Mouse (Mus musculus) bone marrow, adult 2 months (tissue): Measurements from ENCODE around the gene Ppm1l. TPM values are rescaled to one million over a fixed set of nuclear protein-coding genes. Genes with fewer than 3 reads are reported as not detected.

ENCODE experiments used
- H3K27ac ChIP-seq: fragments of 200-500 bp; 2 replicates; pipeline ENCODE4 v1.5.1; 2012; ENCODE audit warnings: low read depth, mild to moderate bottlenecking, control low read depth, inconsistent platforms, low read length; ENCODE audit not compliant: control insufficient read depth, poor library complexity, insufficient read depth
- H3K4me1 ChIP-seq: fragments of 200-500 bp; 2 replicates; pipeline ENCODE4 v1.6.1; 2011; ENCODE audit warnings: low read length; ENCODE audit not compliant: control insufficient read depth, insufficient read depth
- H3K4me3 ChIP-seq: fragments of 200-500 bp; replicated peaks from 2 replicates; pipeline ENCODE3; 2011; ENCODE audit warnings: mild to moderate bottlenecking, low read depth, low read length, control low read depth; ENCODE audit not compliant: control insufficient read depth
- CTCF ChIP-seq: fragments of 200-500 bp; IDR thresholded peaks from 2 replicates; pipeline ENCODE4 v1.5.1; 2011; ENCODE audit warnings: low read length, control low read depth; ENCODE audit not compliant: control insufficient read depth, insufficient read depth
- POLR2A ChIP-seq: fragments of 200-500 bp; IDR thresholded peaks from 2 replicates; pipeline ENCODE4 v1.6.1; 2011; ENCODE audit warnings: low read depth, mild to moderate bottlenecking, control low read depth, low read length, borderline replicate concordance; ENCODE audit not compliant: control insufficient read depth
- WGBS: fragments of 180-500 bp; shearing (Covaris S2); methylation state at CpG from one replicate; pipeline ENCODE4 v1.1.7; 2018; 5-methylcytosine and 5-hydroxymethylcytosine counted together
- polyA plus RNA-seq: library from polyadenylated mRNA; stranded (reverse); fragments of >200 nt; gene quantifications from 2 replicates; pipeline ENCODE4 v1.2.4, GENCODE M21; 2011; ENCODE audit warnings: low replicate concordance; ENCODE audit not compliant: missing spikeins, insufficient read depth, insufficient read length

Ppm1l gene
- polyA plus RNA-seq, 1 experiment = 3.4 TPM

GRCm38 (mm10) chr3:69527384-69527783, 210.7 kb downstream of the Ppm1l start:
- Histone ChIP-seq H3K4me1 (no peaks in the 10 kb centered on the region), H3K4me3 (no peak overlapping the region), H3K27ac (no peak overlapping the region)
- TF ChIP-seq CTCF (no peak), POLR2A (no peak)
- 61% methylated on average over 1 of the region's 1 CpGs for WGBS

- no peak overlapping the region for H3K27ac ChIP-seq
- no peak overlapping the region for H3K4me3 ChIP-seq
- no peaks in the 10 kb centered on the region for H3K4me1 ChIP-seq
- WGBS = 81% methylated on average over 7 of the region's 7 CpGs
- TF ChIP-seq POLR2A (no peak), CTCF (no peak)
Observed at GRCm38 (mm10) chr3:69529576-69529975, 212.9 kb downstream of the Ppm1l start.

- no peak overlapping the region for H3K27ac ChIP-seq
- TF ChIP-seq CTCF (no peak), POLR2A (no peak)
Observed at GRCm38 (mm10) chr3:69531511-69531910, 214.8 kb downstream of the Ppm1l start.

DNA sequence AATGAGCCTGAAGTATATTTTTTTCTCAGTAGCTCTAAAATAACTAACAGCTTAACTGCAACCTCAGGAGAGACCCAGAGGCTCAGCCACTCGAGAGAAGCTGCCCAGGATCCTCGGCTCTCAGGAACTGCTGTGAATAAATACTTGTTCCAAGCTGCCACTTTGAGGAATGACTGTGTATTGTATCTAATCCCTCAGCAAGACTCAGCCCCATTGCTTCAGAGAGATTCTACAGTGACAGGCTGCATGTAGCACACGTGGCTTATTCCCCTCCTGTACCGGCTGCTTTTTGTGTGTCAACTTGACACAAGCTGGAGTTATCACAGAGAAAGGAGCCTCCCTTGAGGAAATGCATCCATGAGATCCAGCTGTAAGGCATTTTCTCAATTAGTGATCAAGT, 216.0 kb downstream of the Ppm1l start:
- Histone ChIP-seq H3K4me1 (no peaks in the 10 kb centered on the region), H3K27ac (no peak overlapping the region), H3K4me3 (no peak overlapping the region)
- no peak for TF ChIP-seq POLR2A
- WGBS = 90% methylated on average over 4 of the region's 4 CpGs

More at GRCm38 (mm10) chr3:69531511-69531910, 214.8 kb downstream of the Ppm1l start:
- Histone ChIP-seq H3K4me1 (no peaks in the 10 kb centered on the region), H3K4me3 (no peak overlapping the region)
- WGBS = 86% methylated on average over 9 of the region's 9 CpGs

DNA sequence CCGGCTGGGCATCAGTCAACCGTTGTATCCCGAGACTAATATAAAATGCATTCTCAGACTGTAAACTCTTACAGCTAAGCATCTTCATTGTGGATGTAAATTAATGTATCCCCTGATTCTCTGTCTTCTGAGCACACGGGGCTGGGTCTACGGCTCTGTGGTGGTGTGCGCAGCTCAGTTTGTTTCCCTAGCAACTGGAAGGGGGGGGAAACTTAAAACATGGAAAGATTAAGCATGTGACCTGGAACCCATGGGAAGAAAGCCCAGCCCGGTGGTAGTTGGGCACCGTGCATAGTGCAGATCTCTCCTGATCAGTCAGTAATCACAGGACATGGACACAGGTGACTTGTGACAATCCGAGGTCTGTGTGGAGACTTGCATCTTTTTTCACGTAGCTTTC, 218.8 kb downstream of the Ppm1l start:
- Histone ChIP-seq H3K4me1 (no peaks in the 10 kb centered on the region), H3K4me3 (no peak overlapping the region), H3K27ac (no peak overlapping the region)
- no peak for TF ChIP-seq POLR2A
- WGBS = 93% methylated on average over 10 of the region's 10 CpGs

DNA sequence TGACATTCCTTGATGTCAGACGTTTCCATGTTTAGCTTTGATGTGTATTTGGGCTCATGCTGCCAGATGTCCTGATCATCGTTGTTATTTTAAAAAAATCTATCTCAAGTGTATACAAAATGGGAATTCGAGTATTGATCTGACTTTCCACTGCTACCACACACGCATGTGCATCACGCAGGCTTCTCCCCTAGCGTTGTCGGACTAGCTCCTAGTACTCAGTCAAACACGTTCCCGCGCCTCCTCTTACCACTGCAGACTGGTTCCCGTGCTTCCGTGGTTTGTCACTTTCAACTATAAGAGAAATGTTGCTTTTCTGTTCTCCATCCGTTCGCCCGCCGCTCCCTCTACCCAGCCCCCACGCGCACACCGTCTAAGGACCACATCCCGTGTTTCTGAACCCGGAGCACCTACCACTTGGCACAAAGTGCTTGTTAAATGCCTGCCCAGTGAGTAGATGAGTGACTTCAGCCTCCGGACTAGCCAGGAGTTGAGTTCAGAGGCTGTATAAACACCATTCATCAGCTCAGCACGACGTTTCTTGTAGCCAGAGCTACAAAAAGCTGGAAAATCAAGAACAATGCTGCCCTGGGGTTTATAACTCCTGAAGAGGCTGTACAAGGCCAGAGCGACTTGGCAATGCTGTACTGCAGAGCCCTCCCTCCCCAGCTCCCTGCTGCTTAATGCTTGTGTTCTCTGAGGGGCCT, 219.4 kb downstream of the Ppm1l start:
- TF ChIP-seq POLR2A (no peak), CTCF (no peak)
- WGBS = 85% methylated on average over 25 of the region's 25 CpGs
- no peak overlapping the region for H3K4me3 ChIP-seq
- no peak overlapping the region for H3K27ac ChIP-seq
- no peaks in the 10 kb centered on the region for H3K4me1 ChIP-seq

DNA sequence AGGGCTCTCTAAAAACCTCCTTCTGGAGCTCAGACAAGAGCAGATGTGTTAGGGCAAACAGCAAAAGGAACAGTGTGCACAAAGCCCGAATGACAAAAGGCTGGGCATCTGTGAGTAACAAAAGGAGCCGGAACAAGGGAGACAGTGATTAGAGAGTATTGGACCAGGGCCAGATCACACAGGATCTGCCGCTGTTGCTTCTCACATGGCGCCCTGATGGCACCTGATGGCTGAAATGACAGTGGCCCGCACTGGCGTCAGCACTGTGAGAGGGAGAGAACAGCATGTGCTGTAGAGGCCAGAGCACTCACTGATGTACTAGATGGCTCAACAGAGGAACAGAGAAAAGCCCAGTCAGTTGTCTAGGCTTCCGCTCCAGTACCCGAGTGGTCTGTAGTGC, 226.3 kb downstream of the Ppm1l start:
- 86% methylated on average over 8 of the region's 8 CpGs for whole genome bisulfite sequencing
- Histone ChIP-seq H3K27ac (no peak overlapping the region), H3K4me3 (no peak overlapping the region), H3K4me1 (no peaks in the 10 kb centered on the region)
- TF ChIP-seq POLR2A (no peak), CTCF (no peak)

- TF ChIP-seq POLR2A (no peak), CTCF (no peak)
- 94% methylated on average over 1 of the region's 1 CpGs for WGBS
- H3K4me3 ChIP-seq = no peak overlapping the region
- no peaks in the 10 kb centered on the region for H3K4me1 ChIP-seq
- H3K27ac ChIP-seq = no peak overlapping the region
Observed at GRCm38 (mm10) chr3:69543730-69544129, 227.1 kb downstream of the Ppm1l start.

GRCm38 (mm10) chr3:69545017-69545416, 228.4 kb downstream of the Ppm1l start:
- Histone ChIP-seq H3K4me1 (no peaks in the 10 kb centered on the region), H3K4me3 (no peak overlapping the region), H3K27ac (no peak overlapping the region)
- TF ChIP-seq CTCF = no peak
- TF ChIP-seq POLR2A = no peak
- 90% methylated on average over 5 of the region's 5 CpGs for WGBS
